Mouse (Mus musculus) hindbrain, embryonic 12.5 days (tissue): Measurements from ENCODE around the gene Cmtm6. TPM values are rescaled to one million over a fixed set of nuclear protein-coding genes. Genes with fewer than 3 reads are reported as not detected.
A peak's percentile ranks its signal among the peaks of the same experiment; 100 is the strongest.

Experiments used
- ATAC-seq: fragments of 200-750 bp; cut with Nextera tagmentation; 2 replicates; pipeline ENCODE4 v1.8.0; 2017; ENCODE audit warnings: moderate TSS enrichment; ENCODE audit not compliant: low FRiP score
- H3K27ac ChIP-seq: fragments of 300-500 bp; sonication (generic); 2 replicates; pipeline ENCODE4 v1.5.1; 2016; ENCODE audit warnings: mild to moderate bottlenecking
- H3K27me3 ChIP-seq: fragments of 300-500 bp; sonication (generic); 2 replicates; pipeline ENCODE4 v1.6.1; 2016; ENCODE audit warnings: mild to moderate bottlenecking
- H3K36me3 ChIP-seq: fragments of 300-500 bp; sonication (generic); 2 replicates; pipeline ENCODE4 v1.6.1; 2016; ENCODE audit warnings: mild to moderate bottlenecking
- H3K4me1 ChIP-seq: fragments of 300-500 bp; sonication (generic); 2 replicates; pipeline ENCODE4 v1.6.1; 2016
- H3K4me2 ChIP-seq: fragments of 300-500 bp; sonication (generic); replicated peaks from 2 replicates; pipeline ENCODE4 v1.6.1; 2016; ENCODE audit warnings: mild to moderate bottlenecking
- H3K4me3 ChIP-seq: fragments of 300-500 bp; sonication (generic); 2 replicates; pipeline ENCODE4 v1.5.1; 2016; ENCODE audit warnings: mild to moderate bottlenecking
- H3K9ac ChIP-seq: fragments of 300-500 bp; sonication (generic); 2 replicates; pipeline ENCODE4 v1.6.1; 2016; ENCODE audit warnings: mild to moderate bottlenecking, moderate library complexity
- H3K9me3 ChIP-seq: fragments of 300-500 bp; sonication (generic); replicated peaks from 2 replicates; pipeline ENCODE4 v1.6.1; 2016; ENCODE audit warnings: mild to moderate bottlenecking
- WGBS: fragments of 180-500 bp; shearing (Covaris S2); methylation state at CpG from one replicate; pipeline ENCODE4 v1.1.7; 2016; 5-methylcytosine and 5-hydroxymethylcytosine counted together
- polyA plus RNA-seq: library from polyadenylated mRNA; unstranded; fragments of >200 nt; fragmentation: Nextera tagmentation; extraction: Ambion mirVana; gene quantifications from 2 replicates; pipeline ENCODE4 v1.2.1, GENCODE M21; 2016

The Cmtm6 gene
- polyA plus RNA-seq, 1 experiment from 2014 or later, result 25.8 TPM

- H3K9me3 ChIP-seq, result no peaks in the 10 kb centered on the region
- ATAC-seq, result no peak
- H3K9ac ChIP-seq, result no peak overlapping the region
- H3K4me1 ChIP-seq, result peaks cover 10% of the 10 kb centered on the region
- H3K27me3 ChIP-seq, result no peaks in the 10 kb centered on the region
- no peak overlapping the region for H3K4me3 ChIP-seq
- H3K36me3 ChIP-seq, result no peaks in the 10 kb centered on the region
- no peak overlapping the region for H3K27ac ChIP-seq
- WGBS, result 88% methylated on average over 8 of the region's 8 CpGs
- H3K4me2 ChIP-seq, result no peak overlapping the region
Observed at GRCm38 (mm10) chr9:114789989-114790388, 59.1 kb downstream of the Cmtm6 start.

GRCm38 (mm10) chr9:114793764-114794295 is 62.9 kb downstream of the Cmtm6 start:
- Histone ChIP-seq H3K9ac (no peak overlapping the region), H3K9me3 (no peaks in the 10 kb centered on the region), H3K4me2 (no peak overlapping the region), H3K4me1 (peaks cover 14% of the 10 kb centered on the region), H3K27ac (no peak overlapping the region), H3K4me3 (no peak overlapping the region), H3K36me3 (no peaks in the 10 kb centered on the region), H3K27me3 (no peaks in the 10 kb centered on the region)
- ATAC-seq, result no peak
- 80% methylated on average over 9 of the region's 9 CpGs for WGBS

- Histone ChIP-seq H3K36me3 (no peaks in the 10 kb centered on the region), H3K9me3 (no peaks in the 10 kb centered on the region), H3K27ac (no peak overlapping the region), H3K27me3 (no peaks in the 10 kb centered on the region), H3K9ac (no peak overlapping the region), H3K4me3 (no peak overlapping the region), H3K4me2 (no peak overlapping the region), H3K4me1 (peaks cover 20% of the 10 kb centered on the region)
- 56% methylated on average over 4 of the region's 4 CpGs for WGBS
- ATAC-seq, result no peak
Observed at GRCm38 (mm10) chr9:114794491-114794890, 63.6 kb downstream of the Cmtm6 start.

- 27% methylated on average over 10 of the region's 11 CpGs for WGBS
- Histone ChIP-seq H3K27ac (no peak overlapping the region), H3K4me1 (peaks cover 27% of the 10 kb centered on the region), H3K9ac (no peak overlapping the region), H3K27me3 (peaks cover 3% of the 10 kb centered on the region; the same call in 1 of the 2 replicates), H3K36me3 (no peaks in the 10 kb centered on the region), H3K4me3 (no peak overlapping the region), H3K9me3 (no peaks in the 10 kb centered on the region), H3K4me2 (no peak overlapping the region)
- ATAC-seq, result no peak; the same call in 1 of the 2 replicates
Observed at GRCm38 (mm10) chr9:114796473-114797050, 65.6 kb downstream of the Cmtm6 start.

GRCm38 (mm10) chr9:114797329-114798004 is 66.6 kb downstream of the Cmtm6 start:
- Histone ChIP-seq H3K9ac (no peak overlapping the region), H3K27me3 (peaks cover 3% of the 10 kb centered on the region; the same call in 1 of the 2 replicates), H3K4me2 (no peak overlapping the region), H3K36me3 (no peaks in the 10 kb centered on the region), H3K27ac (no peak overlapping the region), H3K4me3 (no peak overlapping the region), H3K4me1 (peaks cover 27% of the 10 kb centered on the region), H3K9me3 (no peaks in the 10 kb centered on the region)
- WGBS, result 52% methylated on average over 11 of the region's 11 CpGs
- ATAC-seq, result peak; percentile 82

GRCm38 (mm10) chr9:114798845-114799244 is 67.9 kb downstream of the Cmtm6 start:
- no peak overlapping the region for H3K4me2 ChIP-seq
- peaks cover 3% of the 10 kb centered on the region; the same call in 1 of the 2 replicates for H3K27me3 ChIP-seq
- no peak overlapping the region for H3K27ac ChIP-seq
- H3K9me3 ChIP-seq, result no peaks in the 10 kb centered on the region
- no peak for ATAC-seq
- 32% methylated on average over 6 of the region's 6 CpGs for WGBS
- no peak overlapping the region for H3K9ac ChIP-seq
- peaks cover 27% of the 10 kb centered on the region for H3K4me1 ChIP-seq
- H3K4me3 ChIP-seq, result no peak overlapping the region
- H3K36me3 ChIP-seq, result no peaks in the 10 kb centered on the region

Other genes starting within 250 kb of the Cmtm6 start
- gene Ccr4, start 226.2 kb upstream of the Cmtm6 start, polyA plus RNA-seq, result not detected in 2 replicates
- 0.31 and 0.46 TPM in 2 replicates for gene C130032M10Rik, start 215.4 kb upstream of the Cmtm6 start, polyA plus RNA-seq
- gene Trim71, start 166.7 kb upstream of the Cmtm6 start, polyA plus RNA-seq, result 1.2 and 1.3 TPM in 2 replicates
- gene Cnot10, start 90.9 kb upstream of the Cmtm6 start, polyA plus RNA-seq, result 67.2 and 71.9 TPM in 2 replicates
- 124 and 125 TPM in 2 replicates for gene Dync1li1, start 42.3 kb upstream of the Cmtm6 start, polyA plus RNA-seq
- 43.9 and 50.9 TPM in 2 replicates for gene Cmtm7, start 50.7 kb downstream of the Cmtm6 start, polyA plus RNA-seq
- gene Cmtm8, start 113.0 kb downstream of the Cmtm6 start, polyA plus RNA-seq, result 24.1 and 41.5 TPM in 2 replicates
- 16.3 and 17.2 TPM in 2 replicates for gene Gpd1l, start 202.9 kb downstream of the Cmtm6 start, polyA plus RNA-seq
- gene Osbpl10, start 247.5 kb downstream of the Cmtm6 start, polyA plus RNA-seq, result 2.9 and 3.3 TPM in 2 replicates